Comparison of ENCODE assay signal across 8 mouse cellular contexts in genomic region chr2:66256220-66257131, GRCm38 (mm10). TPM values are rescaled to one million over a fixed set of nuclear protein-coding genes. Genes with fewer than 3 reads are reported as not detected.
DNase-seq lines count a peak whose midpoint lies in the region; ATAC-seq lines count a peak whose summit lies in the region.

TSS of gene Ttc21b (minus strand) at chr2:66256617.

- peak within 1 kb of the TSS; percentile 61 for H3K4me2 ChIP-seq in intestine, embryonic 16.5 days (ENCODE audit: low read depth, low read length)

- DNase-seq in adrenal gland, postnatal 10 days: peak; percentile 97
- DNase-seq in embryo, embryonic 11.5 days (ENCODE audit: low read depth, low spot score): peak; percentile 94
- peak; percentile 45 for DNase-seq in gonadal fat pad, adult 2 months (ENCODE audit: low read depth)
- DNase-seq in left cerebral cortex, postnatal 25 days (ENCODE audit: low spot score in 2 of 2): peak; percentile 96 to 98
- peak; percentile 96 for DNase-seq in mesoderm, embryonic 11.5 days (ENCODE audit: low read depth, low spot score)
- DNase-seq in right cerebral cortex, postnatal 25 days: peak; percentile 97
- DNase-seq in urinary bladder, postnatal 36 days (ENCODE audit: low spot score in 2 of 2): peak; percentile 92 to 95

- peak within 1 kb of the TSS; percentile 57; the same call in 1 of the 2 replicates for H3K27ac ChIP-seq in intestine, embryonic 16.5 days (ENCODE audit: low read length)

- H3K4me3 ChIP-seq in intestine, embryonic 16.5 days (ENCODE audit: low read length): peak within 1 kb of the TSS; percentile 92

- ATAC-seq in intestine, embryonic 16.5 days: peak; percentile 100

- intact Hi-C loops in left cerebral cortex, postnatal 25 days (cut with DNase I): loop anchor here (1.0 to 5.0 kb wide), 3 partner anchors 153 to 544 kb away; no protein-coding TSS in a partner anchor

- peaks cover 13% of the 10 kb centered on the region for H3K4me1 ChIP-seq in intestine, embryonic 16.5 days (ENCODE audit: control insufficient read depth, insufficient read depth, low read length)

- under 1% methylated on average over 56 of the region's 56 CpGs for WGBS in intestine, embryonic 16.5 days

- H3K27me3 ChIP-seq in intestine, embryonic 16.5 days (replicated peaks; ENCODE audit: control insufficient read depth, insufficient read depth, low read length): no peaks in the 10 kb centered on the region

- peak within 1 kb of the TSS; percentile 80 for H3K9ac ChIP-seq in intestine, embryonic 16.5 days (ENCODE audit: low read depth, low read length)

- H3K36me3 ChIP-seq in intestine, embryonic 16.5 days (ENCODE audit: control insufficient read depth, insufficient read depth, low read length): no peaks in the 10 kb centered on the region

- H3K9me3 ChIP-seq in intestine, embryonic 16.5 days (ENCODE audit: control insufficient read depth, low read length): no peaks in the 10 kb centered on the region

RNA-seq across cellular contexts. Expression of gene Ttc21b, which starts in this region (rescaled TPM):
- 1 to 10 TPM; 6.1 TPM for total RNA-seq in adrenal gland, postnatal 10 days (2021)
- polyA plus RNA-seq in gonadal fat pad, adult 2 months (2012; rRNA removed): 3.4 and 4.9 TPM in 2 replicates
- 8.5 and 9.4 TPM in 2 replicates for polyA plus RNA-seq in intestine, embryonic 16.5 days (2015; fragmentation: Nextera tagmentation; extraction: Ambion mirVana)
- 10 to 100 TPM in 1 of 2 experiments, 1 to 10 TPM in 1; 8.2 to 10.9 TPM for total RNA-seq in left cerebral cortex, postnatal 25 days (2021)

Comparison
In these comparisons a context has a peak if more than half of its experiments do, and no peak if none do; other contexts are left out.
1. Peak in every context shown above with its lines: DNase-seq, ATAC-seq, H3K4me3 ChIP-seq and H3K27ac ChIP-seq.
2. DNase-seq: peak in every context shown above with its lines; median percentile 97 in adrenal gland, postnatal 10 days; 97 in left cerebral cortex, postnatal 25 days; 97 in right cerebral cortex, postnatal 25 days; 96 in mesoderm, embryonic 11.5 days; 94 in embryo, embryonic 11.5 days; 94 in urinary bladder, postnatal 36 days; 45 in gonadal fat pad, adult 2 months.